Mouse (Mus musculus) myocyte (in vitro differentiated cells): Measurements from ENCODE around the gene Cldn3. TPM values are rescaled to one million over a fixed set of nuclear protein-coding genes. Genes with fewer than 3 reads are reported as not detected.

Experiments used
- H3K27me3 ChIP-seq: one replicate; pipeline ENCODE4 v1.6.1; 2011; ENCODE audit not compliant: control insufficient read depth, insufficient read depth, insufficient read length
- H3K36me3 ChIP-seq: one replicate; pipeline ENCODE4 v1.6.1; 2011; ENCODE audit not compliant: control insufficient read depth, insufficient read depth
- H3K4me2 ChIP-seq: one replicate; pipeline ENCODE4 v1.6.1; 2011; ENCODE audit warnings: low read depth, control low read depth
- H3K4me3 ChIP-seq: one replicate; pipeline ENCODE4 v1.5.1; 2011; ENCODE audit warnings: mild to moderate bottlenecking, control low read depth, moderate library complexity
- H3K79me2 ChIP-seq: one replicate; pipeline ENCODE4 v1.6.1; 2011; ENCODE audit not compliant: control insufficient read depth, insufficient read depth
- H3ac ChIP-seq: one replicate; pipeline ENCODE4 v1.6.1; 2011; ENCODE audit not compliant: control insufficient read depth, insufficient read length
- CEBPB ChIP-seq: IDR thresholded peaks from 2 replicates; pipeline ENCODE4 v1.6.1; 2011; ENCODE audit warnings: mild to moderate bottlenecking, moderate library complexity; ENCODE audit not compliant: poor library complexity, insufficient read depth, severe bottlenecking
- E2F4 ChIP-seq: IDR thresholded peaks from one replicate; pipeline ENCODE4 v1.6.1; 2011; ENCODE audit warnings: mild to moderate bottlenecking, control low read depth, moderate library complexity; ENCODE audit not compliant: insufficient read depth
- MAX ChIP-seq: IDR thresholded peaks from one replicate; pipeline ENCODE4 v1.6.1; 2011; ENCODE audit warnings: low read depth, mild to moderate bottlenecking, control low read depth
- MYOD1 ChIP-seq, 3 experiments: IDR thresholded peaks; one replicate each; pipeline ENCODE4 v1.6.1; 2011; ENCODE audit warnings: control low read depth in 2 of 3, low read depth in 2 of 3, mild to moderate bottlenecking in 2 of 3, moderate library complexity in 1 of 3; ENCODE audit not compliant: insufficient read length in 2 of 3, control insufficient read depth in 1 of 3
- MYOG ChIP-seq, 3 experiments: IDR thresholded peaks; one replicate each; pipeline ENCODE4 v1.6.1; 2011; ENCODE audit warnings: control low read depth in 2 of 3, low read depth in 2 of 3, mild to moderate bottlenecking in 2 of 3; ENCODE audit not compliant: insufficient read length in 2 of 3, control insufficient read depth in 1 of 3, insufficient read depth in 1 of 3
- POLR2A ChIP-seq: IDR thresholded peaks from one replicate; pipeline ENCODE4 v1.6.1; 2011; ENCODE audit warnings: low read depth, mild to moderate bottlenecking, control low read depth, moderate library complexity; ENCODE audit not compliant: insufficient read length
- POLR2AphosphoS2 ChIP-seq: IDR thresholded peaks from one replicate; pipeline ENCODE4 v1.6.1; 2011; ENCODE audit warnings: low read depth, control low read depth; ENCODE audit not compliant: insufficient read length
- REST ChIP-seq: IDR thresholded peaks from one replicate; pipeline ENCODE4 v1.6.1; 2011; ENCODE audit warnings: mild to moderate bottlenecking, control low read depth, moderate library complexity; ENCODE audit not compliant: insufficient read depth, insufficient read length
- SRF ChIP-seq: IDR thresholded peaks from one replicate; pipeline ENCODE4 v1.6.1; 2011; ENCODE audit warnings: low read depth; ENCODE audit not compliant: control insufficient read depth, insufficient read length
- TCF12 ChIP-seq: IDR thresholded peaks from one replicate; pipeline ENCODE4 v1.6.1; 2011; ENCODE audit warnings: mild to moderate bottlenecking, control low read depth; ENCODE audit not compliant: poor library complexity, insufficient read depth, severe bottlenecking
- TCF3 ChIP-seq: IDR thresholded peaks from one replicate; pipeline ENCODE4 v1.6.1; 2011; ENCODE audit warnings: low read depth, control low read depth; ENCODE audit not compliant: insufficient read length
- USF1 ChIP-seq: IDR thresholded peaks from one replicate; pipeline ENCODE4 v1.6.1; 2011; ENCODE audit warnings: low read depth, mild to moderate bottlenecking, control low read depth, moderate library complexity
- polyA plus RNA-seq: library from polyadenylated mRNA; unstranded; fragments of >200 nt; fragmentation: generic; extraction: Trizol; gene quantifications from one replicate; pipeline ENCODE4 v1.2.1, GENCODE M21; 2012; ENCODE audit warnings: missing spikeins

Cldn3 gene
- polyA plus RNA-seq, 1 experiment, result not detected

- Histone ChIP-seq H3K36me3 (no peaks in the 10 kb centered on the region), H3K4me2 (no peak overlapping the region), H3K79me2 (no peaks in the 10 kb centered on the region), H3K4me3 (no peak overlapping the region), H3ac (no peak overlapping the region), H3K27me3 (peaks cover 37% of the 10 kb centered on the region)
- TF ChIP-seq MYOD1 (IDR thresholded peaks at IDR 0.05; ENCODE audit: control insufficient read depth in 1 of 3, insufficient read length in 2 of 3, low read depth in 2 of 3), result no peak
- TF ChIP-seq MAX, result no peak
- TF ChIP-seq MYOG (IDR thresholded peaks at IDR 0.05; ENCODE audit: control insufficient read depth in 1 of 3, insufficient read depth in 1 of 3, insufficient read length in 2 of 3, low read depth in 2 of 3), result no peak
- no peak for TF ChIP-seq CEBPB
- no peak for TF ChIP-seq REST
- TF ChIP-seq TCF3, result no peak
These were observed 2.2 kb upstream of the Cldn3 start for GRCm38 (mm10) chr5:134983771-134984170.

- Histone ChIP-seq H3K4me2 (no peak overlapping the region), H3K36me3 (no peaks in the 10 kb centered on the region), H3K27me3 (peaks cover 37% of the 10 kb centered on the region), H3K4me3 (no peak overlapping the region), H3ac (peak overlapping the region; percentile 50), H3K79me2 (no peaks in the 10 kb centered on the region)
- TF ChIP-seq USF1, result no peak
- no peak for TF ChIP-seq MYOD1 (IDR thresholded peaks at IDR 0.05; ENCODE audit: control insufficient read depth in 1 of 3, insufficient read length in 2 of 3, low read depth in 2 of 3)
- TF ChIP-seq MAX, result no peak
- no peak for TF ChIP-seq E2F4
- no peak for TF ChIP-seq MYOG (IDR thresholded peaks at IDR 0.05; ENCODE audit: control insufficient read depth in 1 of 3, insufficient read depth in 1 of 3, insufficient read length in 2 of 3, low read depth in 2 of 3)
- TF ChIP-seq POLR2A, result no peak
- no peak for TF ChIP-seq TCF12
These were observed 569 bp downstream of the Cldn3 start for GRCm38 (mm10) chr5:134986298-134987268.

- no peaks in the 10 kb centered on the region for H3K79me2 ChIP-seq
- H3ac ChIP-seq, result no peak overlapping the region
- H3K4me2 ChIP-seq, result no peak overlapping the region
- H3K27me3 ChIP-seq, result peaks cover 37% of the 10 kb centered on the region
- H3K4me3 ChIP-seq, result no peak overlapping the region
- no peak for TF ChIP-seq REST
- no peak for TF ChIP-seq E2F4
- TF ChIP-seq POLR2AphosphoS2, result no peak
- no peak for TF ChIP-seq MAX
- H3K36me3 ChIP-seq, result no peaks in the 10 kb centered on the region
These were observed 3.2 kb downstream of the Cldn3 start for GRCm38 (mm10) chr5:134989166-134989565.

GRCm38 (mm10) chr5:134989741-134990140 is 3.7 kb downstream of the Cldn3 start:
- H3ac ChIP-seq, result no peak overlapping the region
- no peak overlapping the region for H3K4me3 ChIP-seq
- peaks cover 33% of the 10 kb centered on the region for H3K27me3 ChIP-seq
- no peak overlapping the region for H3K4me2 ChIP-seq
- H3K36me3 ChIP-seq, result no peaks in the 10 kb centered on the region
- TF ChIP-seq REST (no peak), E2F4 (no peak), CEBPB (peak; percentile 57; the same call in 1 of the 2 replicates)
- H3K79me2 ChIP-seq, result no peaks in the 10 kb centered on the region

- peaks cover 10% of the 10 kb centered on the region for H3K27me3 ChIP-seq
- H3K79me2 ChIP-seq, result no peaks in the 10 kb centered on the region
- no peak overlapping the region for H3ac ChIP-seq
- no peak overlapping the region for H3K4me3 ChIP-seq
- no peak for TF ChIP-seq USF1
- TF ChIP-seq MYOG (IDR thresholded peaks at IDR 0.05; ENCODE audit: control insufficient read depth in 1 of 3, insufficient read depth in 1 of 3, insufficient read length in 2 of 3, low read depth in 2 of 3), result no peak
- TF ChIP-seq E2F4, result no peak
- TF ChIP-seq REST, result no peak
- TF ChIP-seq MAX, result no peak
- no peak for TF ChIP-seq CEBPB
- TF ChIP-seq MYOD1 (IDR thresholded peaks at IDR 0.05; ENCODE audit: control insufficient read depth in 1 of 3, insufficient read length in 2 of 3, low read depth in 2 of 3), result no peak
- no peak for TF ChIP-seq SRF
- H3K4me2 ChIP-seq, result no peak overlapping the region
- H3K36me3 ChIP-seq, result no peaks in the 10 kb centered on the region
These were observed 6.6 kb downstream of the Cldn3 start for GRCm38 (mm10) chr5:134992566-134992965.

- H3K4me3 ChIP-seq, result no peak overlapping the region
- H3ac ChIP-seq, result no peak overlapping the region
- no peak for TF ChIP-seq POLR2AphosphoS2
- peaks cover 11% of the 10 kb centered on the region for H3K27me3 ChIP-seq
- no peak overlapping the region for H3K4me2 ChIP-seq
- H3K79me2 ChIP-seq, result no peaks in the 10 kb centered on the region
- H3K36me3 ChIP-seq, result no peaks in the 10 kb centered on the region
These were observed 12.3 kb downstream of the Cldn3 start for GRCm38 (mm10) chr5:134998359-134998758.
